Mouse (Mus musculus): ENCODE results near the gene Inpp5b.

DNA sequence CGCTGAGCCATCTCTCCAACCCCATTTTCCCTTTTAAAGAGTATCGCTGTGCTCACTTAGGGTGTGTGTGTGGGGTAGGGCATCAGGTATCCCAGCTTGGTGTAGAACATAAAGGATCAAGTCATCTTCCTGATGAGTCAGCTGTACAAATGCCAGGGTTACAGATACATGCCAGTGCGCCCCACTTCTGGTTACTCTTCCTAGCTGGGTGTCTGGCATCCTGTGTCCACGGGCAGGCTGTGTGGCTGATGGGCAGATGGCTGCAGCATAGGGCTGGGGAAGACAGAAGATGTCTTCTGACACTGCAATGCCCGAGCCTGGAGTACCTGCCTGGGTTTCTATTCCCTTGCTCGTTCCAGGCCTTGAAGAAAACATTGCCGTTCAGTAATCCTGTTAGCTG is 39.7 kb downstream of the Inpp5b start:
- TF ChIP-seq CTCF (IDR thresholded peaks at IDR 0.05; ENCODE audit: extremely low read depth, insufficient read length, insufficient replicate concordance, low read depth, low read length), result no peak
- no peak for TF ChIP-seq POLR2A (IDR thresholded peaks at IDR 0.05; ENCODE audit: low read depth, low read length)

Measured in small intestine, adult 2 months (tissue).